Mouse (Mus musculus) right cerebral cortex, postnatal 25 days (tissue): Measurements from ENCODE around the gene 2700049A03Rik.

Experiments
- DNase-seq: peaks from one replicate; pipeline ENCODE4 v3.0.0; 2022

The 2700049A03Rik gene

DNA sequence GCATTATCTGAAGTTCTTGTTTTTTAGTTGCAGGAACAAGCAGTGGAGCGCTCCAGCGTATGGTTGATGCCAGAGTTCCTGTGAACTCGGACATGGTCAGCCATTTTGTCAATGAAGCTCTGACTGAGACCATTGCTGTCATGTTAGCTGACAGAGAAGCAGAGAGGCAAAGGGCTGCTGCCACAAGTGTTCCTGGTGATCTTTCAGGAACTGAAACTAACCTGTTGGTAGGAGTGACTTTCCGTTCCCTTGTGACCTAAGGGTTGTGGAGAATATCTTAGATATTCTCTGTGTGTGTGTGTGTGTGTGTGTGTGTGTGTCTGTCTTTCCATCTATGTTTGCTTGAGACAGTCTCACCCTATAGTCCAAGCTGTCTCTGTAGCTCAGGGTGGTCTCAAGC lies 47.7 kb downstream of the 2700049A03Rik start:
- DNase-seq = no peak

DNA sequence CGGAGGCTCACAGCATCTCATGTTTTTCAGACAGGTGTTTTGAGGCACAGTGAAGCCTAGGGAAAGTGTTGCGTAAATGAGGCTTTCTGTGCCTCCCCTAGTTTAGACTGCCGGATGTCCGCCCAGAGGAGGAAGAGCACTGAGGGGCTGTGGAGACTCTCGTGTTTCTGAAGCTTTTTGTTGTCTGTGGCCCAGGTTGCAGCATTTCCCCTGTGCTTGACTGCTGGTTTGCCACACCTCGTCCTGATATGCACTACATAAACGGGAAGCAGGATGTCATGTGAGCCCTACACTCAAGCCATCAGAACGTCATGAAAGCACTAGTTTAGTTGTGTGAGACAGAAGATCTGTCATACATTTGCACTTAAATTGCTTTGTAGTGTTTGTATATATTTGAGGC lies 56.1 kb downstream of the 2700049A03Rik start:
- DNase-seq = no peak

DNA sequence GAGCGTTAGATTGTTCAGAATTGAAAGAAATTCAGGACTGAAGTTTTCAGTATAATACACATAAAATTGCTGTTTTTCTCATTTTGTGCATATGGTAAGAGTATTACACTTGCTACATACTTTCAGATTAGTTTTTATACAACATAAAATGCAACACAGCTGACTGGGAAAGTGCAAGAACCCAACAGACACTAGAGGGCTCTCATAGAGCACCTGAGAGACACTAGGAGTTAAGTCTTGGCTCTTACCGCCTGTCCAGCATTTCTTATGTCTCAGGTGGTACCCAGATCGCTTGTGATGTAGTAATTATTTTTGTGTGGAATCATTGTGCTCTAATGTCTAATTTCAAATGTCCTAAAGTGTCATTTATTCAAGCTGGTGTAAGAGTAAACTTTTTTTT lies 61.0 kb downstream of the 2700049A03Rik start:
- no peak for DNase-seq

DNA sequence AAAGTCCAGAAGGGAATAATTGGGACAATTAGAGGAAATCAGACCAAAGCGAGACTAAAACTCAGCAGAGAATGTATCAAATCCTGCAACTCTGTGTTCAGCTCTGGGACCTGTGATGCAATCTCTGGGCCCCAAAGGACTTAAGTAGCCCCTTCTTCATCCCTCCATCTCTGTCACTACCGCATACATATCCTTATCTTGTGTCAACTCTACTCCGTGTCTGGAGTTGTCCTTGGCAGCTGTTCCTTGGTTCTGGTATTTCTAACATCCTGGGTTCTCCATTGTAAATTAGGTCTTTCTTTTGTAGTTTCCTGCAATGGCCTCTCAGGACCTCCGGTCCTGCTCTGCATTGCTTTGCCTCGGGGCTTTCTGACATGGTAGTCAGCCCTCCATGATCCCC lies 65.1 kb downstream of the 2700049A03Rik start:
- no peak for DNase-seq

DNA sequence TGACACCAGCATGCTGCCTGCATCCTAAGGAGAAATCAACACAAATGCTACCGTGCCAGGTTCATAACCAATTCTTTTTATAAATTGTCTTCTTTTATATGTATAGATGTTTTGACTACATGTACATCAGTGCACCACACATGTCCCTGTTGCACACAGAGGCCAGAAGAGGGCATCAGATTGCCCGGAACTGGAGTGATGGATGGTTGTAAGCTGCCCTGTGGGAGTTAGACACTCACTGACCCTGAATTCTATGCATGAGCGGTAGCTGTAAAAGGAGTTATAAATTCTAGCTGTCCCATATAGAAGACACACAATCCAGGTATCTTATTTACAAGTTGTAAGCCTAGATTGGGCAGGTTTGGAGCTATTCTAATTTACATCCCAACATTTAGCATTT lies 67.7 kb downstream of the 2700049A03Rik start:
- no peak for DNase-seq

DNA sequence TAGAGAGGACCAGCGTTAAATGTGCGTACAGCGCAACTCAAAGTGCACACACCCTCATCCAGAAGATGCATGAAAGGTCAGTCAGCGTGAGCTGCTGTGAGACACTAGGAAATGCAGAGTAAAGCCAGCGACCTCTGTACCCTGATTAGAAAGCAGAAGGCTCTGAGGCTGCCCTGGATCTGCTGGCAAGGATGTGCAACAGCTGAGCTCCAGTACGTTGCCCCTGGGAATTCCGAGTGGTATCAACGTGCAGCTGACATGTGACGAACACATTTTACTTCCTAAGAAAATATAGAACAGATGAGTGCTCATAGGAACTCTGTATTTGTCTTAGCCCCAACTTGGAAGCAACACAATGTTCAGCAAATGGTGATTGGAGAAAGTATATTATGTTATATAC lies 80.5 kb downstream of the 2700049A03Rik start:
- no peak for DNase-seq

DNA sequence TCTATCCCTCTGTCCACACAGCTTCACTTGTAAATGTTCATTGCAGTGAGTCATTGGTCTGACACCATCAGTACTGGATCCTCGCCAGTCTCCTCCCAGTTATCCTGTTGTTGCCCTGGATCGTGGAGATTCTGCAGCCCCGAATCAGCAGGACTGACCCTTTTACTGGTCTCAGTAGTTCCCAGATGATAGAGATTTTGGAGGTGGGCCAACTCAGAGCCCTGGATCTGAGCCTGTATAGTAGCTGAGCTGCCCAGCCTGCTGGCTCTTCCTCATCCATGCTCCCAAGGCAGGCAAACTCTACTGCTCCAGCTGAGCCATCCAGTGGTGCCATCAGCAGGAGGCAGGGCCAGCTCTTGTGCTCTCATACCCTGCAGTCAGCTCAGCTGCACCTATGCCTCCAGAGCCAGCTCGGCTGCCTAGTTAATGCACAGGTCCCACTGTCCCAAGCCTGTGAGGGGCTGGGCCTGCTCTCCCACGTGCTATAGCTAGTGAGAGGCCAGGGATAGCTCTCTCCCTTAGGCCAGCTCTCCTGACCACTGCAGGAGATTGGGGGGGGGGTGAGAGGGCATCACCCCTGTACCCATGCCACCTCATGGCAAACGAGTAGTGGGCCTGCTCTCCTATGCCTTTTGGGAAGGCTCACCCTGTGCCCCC lies 81.3 kb downstream of the 2700049A03Rik start:
- DNase-seq = no peak

DNA sequence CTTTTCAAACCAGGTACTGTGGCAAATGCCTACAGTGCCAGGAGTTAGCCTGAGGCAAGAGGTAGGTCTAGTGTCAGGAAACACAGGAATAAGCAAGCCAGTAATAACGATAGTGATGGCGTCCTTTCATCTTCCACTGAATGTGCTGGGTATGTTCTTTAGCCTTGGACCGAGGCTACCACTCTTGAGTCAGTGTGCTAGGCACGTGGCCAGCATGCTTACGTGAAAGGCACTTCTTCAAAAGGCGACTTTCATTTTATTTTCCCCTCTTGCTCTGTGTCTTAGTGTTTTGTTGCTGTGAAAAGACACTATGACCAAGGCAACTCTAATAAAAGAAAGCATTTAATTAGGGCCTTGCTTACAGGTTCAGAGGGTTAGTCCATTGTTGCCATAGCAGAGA lies 86.1 kb downstream of the 2700049A03Rik start:
- DNase-seq = no peak

DNA sequence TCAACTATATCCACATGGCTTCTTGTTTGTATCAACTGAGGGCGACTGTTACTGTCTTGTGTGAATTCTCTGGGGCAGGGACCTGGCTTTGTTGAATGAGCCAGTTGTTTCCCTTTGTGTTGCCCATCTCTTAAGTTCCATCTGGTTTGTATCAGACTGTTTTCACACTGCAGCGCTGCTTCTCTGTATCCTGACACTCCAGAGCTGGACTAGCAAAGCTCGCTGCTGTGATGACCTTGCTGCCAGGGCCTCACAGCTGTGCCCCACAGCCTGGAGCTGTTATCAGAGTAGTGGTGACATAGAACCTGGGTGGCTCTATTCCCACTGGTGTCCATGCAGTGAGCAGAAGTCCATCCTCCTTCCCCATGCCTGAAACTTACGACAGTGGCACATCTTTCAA lies 91.1 kb downstream of the 2700049A03Rik start:
- no peak for DNase-seq

DNA sequence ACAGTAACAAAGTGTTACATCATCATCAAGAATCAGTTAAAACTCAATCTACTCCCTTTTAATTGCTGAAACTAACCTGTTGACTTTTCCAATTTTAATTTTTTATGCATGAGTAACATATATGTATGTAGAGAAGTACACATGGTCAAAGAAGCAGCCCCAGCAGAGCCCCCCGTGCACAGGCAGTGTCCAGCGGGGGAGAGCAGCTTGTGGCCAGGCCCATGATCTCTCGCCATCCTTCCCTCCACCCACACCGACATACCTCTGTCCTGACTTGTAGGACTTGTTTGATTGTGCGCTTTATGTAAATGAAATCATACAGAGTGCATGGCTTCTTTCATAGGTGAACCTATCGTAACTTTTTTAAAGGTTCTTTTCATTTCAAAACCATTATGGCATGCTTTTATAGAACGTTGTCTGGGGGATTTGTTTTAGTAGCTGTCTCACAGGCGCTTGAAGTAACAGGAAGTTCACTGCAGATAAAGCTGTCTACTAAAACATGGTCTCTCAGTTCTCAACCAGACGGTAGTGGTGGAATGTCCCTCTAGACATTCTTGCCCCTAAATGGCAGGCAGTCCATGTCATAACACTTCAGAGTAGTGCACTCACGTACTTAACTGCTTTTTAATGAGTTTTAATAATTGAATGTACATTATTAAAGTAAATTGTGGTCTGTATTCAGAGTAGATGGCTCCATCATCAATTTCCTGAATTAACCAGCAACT lies 92.4 kb downstream of the 2700049A03Rik start:
- no peak for DNase-seq

DNA sequence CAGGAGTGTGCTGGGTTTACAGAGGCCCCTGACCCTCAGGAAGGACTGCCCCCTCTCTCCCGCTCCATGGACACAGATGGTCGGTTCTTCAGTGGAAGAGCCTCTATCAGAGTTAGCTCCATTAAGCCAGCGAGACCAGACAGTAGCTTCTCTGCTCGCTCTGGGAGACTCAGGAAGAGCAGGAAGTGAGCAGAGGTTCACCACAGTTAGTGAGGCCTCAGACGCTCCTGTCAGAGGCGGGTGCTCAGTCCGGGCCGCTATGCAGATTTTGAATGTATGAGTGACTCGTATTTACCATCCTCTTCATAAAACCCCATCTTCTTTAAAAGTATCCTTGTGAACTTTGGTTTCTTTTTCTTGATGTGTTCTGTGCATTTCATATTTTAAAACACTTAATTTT lies 94.9 kb downstream of the 2700049A03Rik start:
- DNase-seq = no peak

DNA sequence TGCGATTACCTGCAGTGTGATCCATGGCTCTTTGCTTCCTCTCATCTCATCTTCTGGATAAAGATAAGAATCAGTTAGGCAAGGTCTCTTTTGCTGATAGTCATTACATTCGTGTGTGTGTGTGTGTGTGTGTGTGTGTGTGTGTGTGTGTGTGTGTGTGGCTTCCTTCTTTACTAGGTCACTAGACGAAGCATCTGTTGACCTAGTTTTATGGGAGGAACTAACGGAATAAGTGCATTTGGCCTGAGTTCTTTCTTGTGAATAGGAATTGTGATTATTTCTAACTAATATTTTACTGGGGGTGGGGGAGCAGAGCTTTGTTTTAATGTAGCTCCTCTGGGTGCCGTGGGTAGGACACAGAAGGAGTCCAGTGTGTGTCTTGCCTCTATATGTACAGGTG lies 96.8 kb downstream of the 2700049A03Rik start:
- DNase-seq = no peak

DNA sequence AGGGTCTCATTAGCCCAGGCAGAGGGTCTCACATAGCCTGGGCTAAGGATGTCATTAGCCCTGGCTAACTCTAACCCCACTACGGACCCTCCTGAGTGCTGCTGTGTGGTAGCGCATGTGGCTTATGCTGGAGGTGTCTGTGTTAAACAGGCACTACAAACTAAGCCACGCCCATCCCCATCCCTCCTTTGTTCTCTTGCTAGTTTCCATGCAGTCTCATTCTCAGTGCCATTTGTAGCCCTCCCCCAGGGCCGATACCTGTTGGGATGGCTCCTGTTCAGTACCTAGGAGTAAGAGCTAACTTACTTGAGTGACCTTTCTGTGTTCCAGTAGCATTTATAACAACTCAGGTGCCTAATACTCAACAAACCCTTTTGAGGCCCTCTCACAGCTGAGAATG lies 100.4 kb downstream of the 2700049A03Rik start:
- DNase-seq = no peak

DNA sequence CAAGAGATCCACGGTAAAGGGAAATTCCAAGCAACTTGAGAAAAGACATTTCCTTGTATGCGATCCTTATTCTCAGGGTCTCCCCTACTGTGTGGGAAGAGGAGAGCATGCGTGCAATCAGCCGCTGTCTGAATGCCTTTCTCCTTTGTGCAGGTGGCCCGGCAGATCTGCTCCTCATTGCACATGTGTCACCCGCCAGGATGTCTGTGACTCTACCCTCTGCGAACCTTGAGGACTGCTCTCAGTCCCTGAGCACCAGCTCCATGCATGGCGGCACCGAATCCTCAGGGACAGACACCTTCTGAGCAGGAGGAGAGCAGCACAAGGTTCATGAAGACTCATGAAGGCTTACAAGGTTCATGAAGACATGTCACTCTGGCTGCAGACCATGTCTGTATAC lies 106.1 kb downstream of the 2700049A03Rik start:
- DNase-seq = no peak

DNA sequence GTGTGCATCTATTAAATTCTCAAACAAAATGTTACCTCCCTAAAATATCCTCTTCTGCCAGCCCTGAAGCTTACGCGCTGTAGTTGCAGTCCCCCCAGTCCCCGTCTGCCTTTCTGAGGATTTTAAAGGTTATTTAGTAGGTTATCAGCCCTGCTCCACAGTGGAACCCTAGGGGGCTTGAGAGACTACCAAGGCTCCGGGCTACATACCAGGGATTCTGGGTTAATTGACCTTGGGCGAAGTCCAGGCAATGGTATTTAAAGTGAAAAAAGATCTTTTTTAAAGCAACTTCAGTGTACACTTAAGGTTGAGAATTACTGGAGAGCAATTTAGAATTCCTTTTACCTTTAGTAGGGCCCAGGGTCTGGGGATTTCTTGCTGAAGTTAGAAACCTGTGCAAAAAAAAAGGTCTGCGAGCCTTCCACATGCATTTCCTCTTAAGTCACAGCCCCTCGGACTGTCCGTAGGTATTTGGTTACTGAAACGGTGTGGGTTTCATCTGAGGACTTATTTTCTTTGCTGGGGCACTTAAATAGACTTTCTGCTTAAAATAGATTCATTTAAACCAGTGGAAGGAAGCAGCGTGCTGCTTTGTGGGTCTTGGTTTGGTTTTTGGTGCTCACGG lies 108.2 kb downstream of the 2700049A03Rik start:
- no peak for DNase-seq

DNA sequence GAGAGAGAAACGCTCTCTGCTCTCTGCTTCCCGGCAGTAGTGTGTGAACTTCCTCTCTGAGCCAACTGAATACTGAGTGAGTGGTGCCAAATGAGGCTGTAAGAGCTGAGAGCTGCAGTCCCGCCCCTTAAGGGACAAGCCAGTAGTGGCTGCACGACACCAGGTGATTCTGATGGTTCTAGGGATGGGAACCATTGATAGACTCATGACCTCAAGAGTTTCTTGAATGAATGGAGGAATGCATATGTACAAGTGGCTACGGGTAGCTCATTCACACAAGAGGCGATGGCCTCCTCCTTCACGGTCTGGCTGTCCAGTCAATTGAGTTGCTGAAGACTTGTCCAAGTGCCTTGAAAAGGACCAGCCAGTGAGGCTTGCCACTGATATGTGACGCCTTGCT lies 110.5 kb downstream of the 2700049A03Rik start:
- no peak for DNase-seq

DNA sequence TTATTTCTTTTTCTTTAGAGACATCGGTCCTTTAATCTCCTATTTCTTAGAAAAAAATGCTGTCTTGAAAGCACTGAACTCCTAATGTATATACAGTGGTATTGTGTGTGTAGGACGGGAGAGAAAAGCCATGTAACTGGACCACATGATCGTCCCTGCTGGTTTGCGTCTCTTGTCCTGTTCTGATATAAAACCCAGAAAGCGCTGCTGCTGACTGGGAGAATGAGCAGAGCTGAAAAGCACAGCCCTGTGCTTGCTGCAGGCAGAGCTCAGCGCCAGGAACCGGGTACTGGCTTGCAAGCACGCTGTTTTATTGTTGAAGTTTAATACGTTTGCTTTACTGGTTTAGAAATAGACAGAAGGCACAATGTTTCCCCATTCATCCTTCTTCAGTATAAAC lies 112.7 kb downstream of the 2700049A03Rik start:
- DNase-seq = no peak

DNA sequence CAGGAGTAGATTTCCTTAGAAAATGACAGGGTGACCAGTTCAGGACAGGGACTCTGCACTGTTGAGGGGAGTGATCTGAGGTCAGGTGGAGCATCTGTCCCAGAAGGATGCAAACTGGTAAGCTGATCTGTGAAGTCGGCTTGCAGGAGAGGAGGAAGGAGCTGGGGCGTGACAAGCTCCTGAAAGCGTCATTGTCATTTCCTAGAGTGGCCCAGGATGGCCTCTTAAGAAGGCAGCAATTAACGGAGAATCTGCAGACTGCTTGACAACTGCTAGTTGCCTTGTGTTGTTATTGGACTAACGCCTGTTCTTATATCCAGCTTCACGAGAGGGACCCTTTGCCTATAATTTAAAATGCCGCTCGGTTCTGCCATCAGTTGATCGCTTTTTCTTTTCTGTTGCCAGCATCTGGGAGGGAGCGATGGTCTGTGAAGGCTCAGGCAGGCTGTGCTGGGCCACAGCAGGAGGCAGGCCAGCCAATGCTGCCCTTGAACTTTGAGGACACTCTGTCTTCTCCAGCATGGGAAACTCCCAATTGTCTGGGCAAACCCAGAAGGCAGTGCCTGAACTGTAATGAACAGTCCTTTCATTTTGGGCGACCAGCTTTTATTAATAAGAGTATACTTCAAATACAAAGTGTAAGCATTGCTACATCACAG lies 116.0 kb downstream of the 2700049A03Rik start:
- no peak for DNase-seq

DNA sequence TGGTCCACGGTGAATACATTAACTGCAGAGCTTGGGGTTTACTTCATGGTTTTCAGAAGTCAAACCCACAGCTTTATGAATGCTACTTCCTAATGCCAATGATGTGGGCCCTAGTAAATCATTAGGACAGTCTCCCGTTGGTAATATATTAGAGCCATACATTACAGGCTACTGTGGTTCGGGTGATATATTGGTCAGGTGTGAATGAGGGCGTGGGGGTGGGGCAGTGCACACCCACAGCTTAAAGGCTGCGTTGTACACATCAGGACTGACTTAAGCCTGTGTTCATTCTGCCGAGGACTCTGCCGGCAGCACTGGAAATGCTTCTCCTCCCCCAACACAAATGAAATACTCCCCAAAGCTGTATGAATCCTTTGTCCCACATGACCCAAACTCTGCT lies 118.1 kb downstream of the 2700049A03Rik start:
- no peak for DNase-seq

DNA sequence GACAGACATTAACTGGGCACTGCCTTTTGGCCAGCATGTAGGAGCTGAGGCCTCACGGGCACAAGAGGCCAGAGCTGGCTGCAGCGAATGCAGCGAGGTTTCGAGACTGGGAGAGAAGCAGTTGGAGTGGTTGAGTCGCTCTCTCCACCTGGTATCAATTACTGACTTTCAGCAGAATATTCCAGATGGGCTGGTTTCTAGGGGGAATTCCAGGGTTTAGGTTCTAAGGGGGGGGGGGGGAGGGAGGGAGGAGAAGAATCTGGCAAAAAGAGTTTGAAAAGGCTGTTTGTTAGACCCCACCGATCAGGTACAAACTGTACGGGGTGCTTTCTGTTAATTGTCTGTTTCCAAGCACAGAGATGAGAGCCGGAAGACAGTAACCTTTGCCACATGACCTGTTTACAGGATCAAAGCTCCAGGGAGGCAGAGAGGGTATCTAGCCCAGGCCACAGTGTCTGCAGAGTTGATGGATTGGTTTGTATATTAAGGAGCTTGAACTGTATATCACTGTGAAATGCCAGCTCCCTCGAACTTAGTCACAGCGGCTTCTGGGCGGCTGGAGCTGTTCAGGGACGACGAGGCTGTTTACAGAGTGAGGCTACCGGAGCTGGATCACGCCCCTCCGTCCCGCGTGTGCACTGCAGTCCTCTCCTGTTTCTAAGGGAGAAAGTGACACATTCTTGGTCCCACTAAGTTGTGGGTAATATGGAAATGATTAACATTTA lies 121.7 kb downstream of the 2700049A03Rik start:
- DNase-seq = no peak

DNA sequence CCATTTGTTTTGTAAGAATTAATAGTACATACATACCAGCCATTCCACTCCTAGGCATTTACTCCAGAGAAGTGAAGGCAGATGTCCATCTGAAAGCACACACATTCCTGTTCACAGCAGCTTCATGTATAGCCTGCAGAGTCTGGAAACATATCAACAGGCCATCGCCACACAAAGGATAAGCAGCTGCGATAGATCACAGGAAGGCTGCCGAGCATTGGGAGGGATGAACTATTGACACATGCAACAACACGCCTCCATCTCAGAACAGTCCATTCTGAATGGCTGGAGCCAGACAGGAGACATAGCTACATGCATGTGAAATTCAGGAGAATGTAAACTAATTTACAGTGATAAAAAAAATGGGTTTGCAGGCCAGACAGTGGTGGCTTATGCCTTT lies 127.6 kb downstream of the 2700049A03Rik start:
- no peak for DNase-seq

DNA sequence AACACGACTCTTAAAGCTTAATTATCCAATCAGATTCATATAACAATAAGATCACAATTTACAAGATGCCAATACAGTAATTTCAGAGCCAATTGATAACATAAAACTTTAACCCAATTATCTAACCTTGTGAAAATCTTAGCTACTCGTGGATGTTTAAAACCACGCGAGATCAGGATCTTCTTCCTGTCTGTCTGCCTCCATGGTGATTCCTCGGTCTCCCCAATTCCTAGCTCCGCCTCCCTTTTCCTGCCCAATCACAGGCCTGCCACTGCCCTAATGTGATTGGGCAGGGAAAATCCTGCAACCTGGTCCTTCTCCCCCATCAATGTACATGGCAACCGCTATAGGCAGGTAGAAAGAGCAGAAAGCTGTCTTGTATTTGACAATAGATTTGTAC lies 132.7 kb downstream of the 2700049A03Rik start:
- DNase-seq = no peak

DNA sequence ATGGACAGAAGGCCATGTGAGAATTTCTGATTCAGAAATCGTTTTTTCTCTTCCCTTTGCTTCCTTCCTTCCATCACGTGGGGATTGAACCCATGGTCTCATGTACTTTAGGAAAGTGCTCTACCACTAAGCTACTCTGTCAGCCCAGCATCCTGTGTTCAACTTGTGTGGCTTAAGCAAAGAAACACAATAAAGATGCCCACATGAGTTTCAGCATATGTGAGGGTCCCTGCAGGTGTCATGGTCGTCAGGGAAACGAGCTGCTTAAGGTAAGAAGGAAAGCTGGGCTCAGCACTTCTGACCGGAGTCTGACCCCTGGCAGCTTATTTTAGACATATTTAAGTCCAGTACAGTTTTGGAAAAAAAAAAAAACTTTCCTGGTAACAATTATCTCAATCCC lies 134.5 kb downstream of the 2700049A03Rik start:
- DNase-seq = no peak
